23 mouse cellular contexts compared by ENCODE assay signal in genomic region chr1:35821791-35822190, GRCm38 (mm10).
"Had no signal": no experiment of that assay in that cellular context is flagged by ENCODE, and none has a peak within 500 bp of the region (broad histone marks: within the 10 kb centered on the region; RNA-seq: fewer than 3 reads in every experiment).

No protein-coding gene starts in this region.

- H3K27me3 ChIP-seq: heart, embryonic 12.5 days; hindbrain, embryonic 15.5 days; kidney, embryonic 15.5 days; limb, embryonic 12.5 days had no signal

- H3K9ac ChIP-seq: forebrain, postnatal 0 days; heart, embryonic 12.5 days; hindbrain, embryonic 13.5 days; hindbrain, embryonic 15.5 days; kidney, embryonic 15.5 days; limb, embryonic 12.5 days had no signal

- ATAC-seq: forebrain, postnatal 0 days; intestine, embryonic 16.5 days had no signal

- H3K4me3 ChIP-seq: heart, embryonic 12.5 days; hindbrain, embryonic 13.5 days; hindbrain, embryonic 15.5 days; kidney, embryonic 15.5 days; left cerebral cortex, adult 2 months; limb, embryonic 10.5 days; limb, embryonic 12.5 days had no signal

- DNase-seq: forebrain, postnatal 0 days; gastrocnemius, postnatal 14 days; gastrocnemius, postnatal 36 days; heart, adult 18-20 months; heart, postnatal 14 days; heart, postnatal 36 days; kidney, adult 11 months; kidney, adult 2 months; kidney, adult 9 months; kidney, postnatal 14 days; kidney, postnatal 36 days; layer of hippocampus, adult 9-11 months; layer of hippocampus, postnatal 36 days had no signal

- H3K36me3 ChIP-seq: heart, embryonic 12.5 days; hindbrain, embryonic 13.5 days; hindbrain, embryonic 15.5 days; kidney, embryonic 15.5 days; limb, embryonic 10.5 days; limb, embryonic 12.5 days had no signal

- H3K9me3 ChIP-seq: heart, embryonic 12.5 days; hindbrain, embryonic 15.5 days; kidney, embryonic 15.5 days; limb, embryonic 10.5 days had no signal

- H3K4me2 ChIP-seq: heart, embryonic 12.5 days; hindbrain, embryonic 13.5 days had no signal

- H3K27ac ChIP-seq: hindbrain, embryonic 13.5 days; hindbrain, embryonic 15.5 days; hindbrain, postnatal 0 days; kidney, embryonic 15.5 days; kidney, postnatal 0 days; left cerebral cortex, adult 2 months; limb, embryonic 10.5 days; limb, embryonic 12.5 days had no signal
